Mouse (Mus musculus): ENCODE data around the gene Usp22. TPM values are rescaled to one million over a fixed set of nuclear protein-coding genes. Genes with fewer than 3 reads are reported as not detected.
"Not testable (repeated sequence)": the region's sequence is repeated elsewhere in the genome, so short reads cannot be mapped to it uniquely, and the experiment has no call there.

Gene Usp22
- polyA plus RNA-seq, 1 experiment from 2014 or later, result 182 TPM

GRCm38 (mm10) chr11:61142262-61142661 lies 32.6 kb downstream of the Usp22 start:
- WGBS, result 64% methylated on average over 3 of the region's 3 CpGs
- Histone ChIP-seq H3K9ac (ENCODE audit: low read depth, low read length) (no peak overlapping the region), H3K9me3 (ENCODE audit: control insufficient read depth, low read length) (no peaks in the 10 kb centered on the region), H3K4me1 (ENCODE audit: control insufficient read depth, insufficient read depth, low read length) (no peaks in the 10 kb centered on the region), H3K27ac (ENCODE audit: low read depth, low read length) (no peak overlapping the region), H3K27me3 (ENCODE audit: control insufficient read depth, insufficient read depth, low read length) (peaks cover 3% of the 10 kb centered on the region; the same call in 1 of the 2 replicates), H3K4me2 (replicated peaks; ENCODE audit: low read depth, low read length) (no peak overlapping the region), H3K4me3 (ENCODE audit: low read length) (no peak overlapping the region), H3K36me3 (ENCODE audit: control insufficient read depth, insufficient read depth, low read length) (no peaks in the 10 kb centered on the region)
- ATAC-seq (ENCODE audit: low FRiP score, low TSS enrichment), result no peak

GRCm38 (mm10) chr11:61141693-61142092 lies 33.2 kb downstream of the Usp22 start:
- no peak overlapping the region for H3K27ac ChIP-seq (ENCODE audit: low read depth, low read length)
- 70% methylated on average over 2 of the region's 2 CpGs for WGBS
- no peak overlapping the region for H3K4me2 ChIP-seq (replicated peaks; ENCODE audit: low read depth, low read length)
- ATAC-seq (ENCODE audit: low FRiP score, low TSS enrichment), result no peak
- no peaks in the 10 kb centered on the region for H3K9me3 ChIP-seq (ENCODE audit: control insufficient read depth, low read length)
- H3K27me3 ChIP-seq (ENCODE audit: control insufficient read depth, insufficient read depth, low read length), result peaks cover 3% of the 10 kb centered on the region; the same call in 1 of the 2 replicates
- no peaks in the 10 kb centered on the region for H3K36me3 ChIP-seq (ENCODE audit: control insufficient read depth, insufficient read depth, low read length)
- no peaks in the 10 kb centered on the region for H3K4me1 ChIP-seq (ENCODE audit: control insufficient read depth, insufficient read depth, low read length)
- no peak overlapping the region for H3K4me3 ChIP-seq (ENCODE audit: low read length)
- H3K9ac ChIP-seq (ENCODE audit: low read depth, low read length), result no peak overlapping the region

GRCm38 (mm10) chr11:61132943-61133342 lies 41.9 kb downstream of the Usp22 start:
- no peak for ATAC-seq (ENCODE audit: low FRiP score, low TSS enrichment)

GRCm38 (mm10) chr11:61130646-61131045 lies 44.2 kb downstream of the Usp22 start:
- not testable (repeated sequence) for H3K4me2 ChIP-seq (replicated peaks; ENCODE audit: low read depth, low read length); H3K27ac ChIP-seq (ENCODE audit: low read depth, low read length); H3K9ac ChIP-seq (ENCODE audit: low read depth, low read length); H3K27me3 ChIP-seq (ENCODE audit: control insufficient read depth, insufficient read depth, low read length); H3K36me3 ChIP-seq (ENCODE audit: control insufficient read depth, insufficient read depth, low read length); H3K9me3 ChIP-seq (ENCODE audit: control insufficient read depth, low read length); ATAC-seq (ENCODE audit: low FRiP score, low TSS enrichment); H3K4me1 ChIP-seq (ENCODE audit: control insufficient read depth, insufficient read depth, low read length); H3K4me3 ChIP-seq (ENCODE audit: low read length)
- WGBS, result 92% methylated on average over 4 of the region's 4 CpGs

More at GRCm38 (mm10) chr11:61132943-61133342, 41.9 kb downstream of the Usp22 start:
- no peaks in the 10 kb centered on the region for H3K4me1 ChIP-seq (ENCODE audit: control insufficient read depth, insufficient read depth, low read length)
- H3K4me2 ChIP-seq (replicated peaks; ENCODE audit: low read depth, low read length), result no peak overlapping the region
- H3K36me3 ChIP-seq (ENCODE audit: control insufficient read depth, insufficient read depth, low read length), result no peaks in the 10 kb centered on the region
- H3K9ac ChIP-seq (ENCODE audit: low read depth, low read length), result no peak overlapping the region
- no peak overlapping the region for H3K4me3 ChIP-seq (ENCODE audit: low read length)
- 85% methylated on average over 2 of the region's 2 CpGs for WGBS
- H3K27ac ChIP-seq (ENCODE audit: low read depth, low read length), result no peak overlapping the region
- no peaks in the 10 kb centered on the region for H3K27me3 ChIP-seq (ENCODE audit: control insufficient read depth, insufficient read depth, low read length)
- no peaks in the 10 kb centered on the region for H3K9me3 ChIP-seq (ENCODE audit: control insufficient read depth, low read length)

- H3K36me3 ChIP-seq (ENCODE audit: control insufficient read depth, insufficient read depth, low read length), result no peaks in the 10 kb centered on the region
- no peaks in the 10 kb centered on the region for H3K9me3 ChIP-seq (ENCODE audit: control insufficient read depth, low read length)
- no peak overlapping the region for H3K27ac ChIP-seq (ENCODE audit: low read depth, low read length)
- no peaks in the 10 kb centered on the region for H3K4me1 ChIP-seq (ENCODE audit: control insufficient read depth, insufficient read depth, low read length)
- H3K27me3 ChIP-seq (ENCODE audit: control insufficient read depth, insufficient read depth, low read length), result no peaks in the 10 kb centered on the region
- H3K4me3 ChIP-seq (ENCODE audit: low read length), result no peak overlapping the region
- ATAC-seq (ENCODE audit: low FRiP score, low TSS enrichment), result no peak
- H3K4me2 ChIP-seq (replicated peaks; ENCODE audit: low read depth, low read length), result no peak overlapping the region
- 47% methylated on average over 10 of the region's 10 CpGs for whole genome bisulfite sequencing
- H3K9ac ChIP-seq (ENCODE audit: low read depth, low read length), result no peak overlapping the region
These were observed 45.5 kb downstream of the Usp22 start for GRCm38 (mm10) chr11:61129305-61129704.

- H3K4me3 ChIP-seq (ENCODE audit: low read length), result no peak overlapping the region
- no peak overlapping the region for H3K9ac ChIP-seq (ENCODE audit: low read depth, low read length)
- no peaks in the 10 kb centered on the region for H3K27me3 ChIP-seq (ENCODE audit: control insufficient read depth, insufficient read depth, low read length)
- no peaks in the 10 kb centered on the region for H3K4me1 ChIP-seq (ENCODE audit: control insufficient read depth, insufficient read depth, low read length)
- H3K27ac ChIP-seq (ENCODE audit: low read depth, low read length), result no peak overlapping the region
- no peak for ATAC-seq (ENCODE audit: low FRiP score, low TSS enrichment)
- no peak overlapping the region for H3K4me2 ChIP-seq (replicated peaks; ENCODE audit: low read depth, low read length)
- H3K36me3 ChIP-seq (ENCODE audit: control insufficient read depth, insufficient read depth, low read length), result no peaks in the 10 kb centered on the region
- 96% methylated on average over 8 of the region's 8 CpGs for WGBS
- no peaks in the 10 kb centered on the region for H3K9me3 ChIP-seq (ENCODE audit: control insufficient read depth, low read length)
These were observed 47.3 kb downstream of the Usp22 start for GRCm38 (mm10) chr11:61127421-61128055.

GRCm38 (mm10) chr11:61126606-61127355 lies 48.1 kb downstream of the Usp22 start, which contains the start of gene Tnfrsf13b:
Tnfrsf13b (plus strand) TSS chr11:61126755.
- no peak within 1 kb of the TSS for H3K4me2 ChIP-seq (replicated peaks; ENCODE audit: low read depth, low read length)
- no peaks in the 10 kb centered on the region for H3K4me1 ChIP-seq (ENCODE audit: control insufficient read depth, insufficient read depth, low read length)
- H3K9ac ChIP-seq (ENCODE audit: low read depth, low read length), result no peak within 1 kb of the TSS
- no peak within 1 kb of the TSS for H3K4me3 ChIP-seq (ENCODE audit: low read length)
- no peaks in the 10 kb centered on the region for H3K9me3 ChIP-seq (ENCODE audit: control insufficient read depth, low read length)
- no peaks in the 10 kb centered on the region for H3K27me3 ChIP-seq (ENCODE audit: control insufficient read depth, insufficient read depth, low read length)
- H3K36me3 ChIP-seq (ENCODE audit: control insufficient read depth, insufficient read depth, low read length), result no peaks in the 10 kb centered on the region
- ATAC-seq (ENCODE audit: low FRiP score, low TSS enrichment), result no peak
- 86% methylated on average over 23 of the region's 23 CpGs for WGBS
- no peak within 1 kb of the TSS for H3K27ac ChIP-seq (ENCODE audit: low read depth, low read length)

- H3K36me3 ChIP-seq (ENCODE audit: control insufficient read depth, insufficient read depth, low read length), result no peaks in the 10 kb centered on the region
- H3K4me2 ChIP-seq (replicated peaks; ENCODE audit: low read depth, low read length), result no peak overlapping the region
- WGBS, result 89% methylated on average over 5 of the region's 5 CpGs
- no peaks in the 10 kb centered on the region for H3K4me1 ChIP-seq (ENCODE audit: control insufficient read depth, insufficient read depth, low read length)
- no peak overlapping the region for H3K4me3 ChIP-seq (ENCODE audit: low read length)
- ATAC-seq (ENCODE audit: low FRiP score, low TSS enrichment), result no peak
- no peaks in the 10 kb centered on the region for H3K9me3 ChIP-seq (ENCODE audit: control insufficient read depth, low read length)
- H3K9ac ChIP-seq (ENCODE audit: low read depth, low read length), result no peak overlapping the region
- no peaks in the 10 kb centered on the region for H3K27me3 ChIP-seq (ENCODE audit: control insufficient read depth, insufficient read depth, low read length)
- no peak overlapping the region for H3K27ac ChIP-seq (ENCODE audit: low read depth, low read length)
These were observed 48.9 kb downstream of the Usp22 start for GRCm38 (mm10) chr11:61125970-61126369.

- no peak overlapping the region for H3K4me3 ChIP-seq (ENCODE audit: low read length)
- H3K27me3 ChIP-seq (ENCODE audit: control insufficient read depth, insufficient read depth, low read length), result no peaks in the 10 kb centered on the region
- WGBS, result 70% methylated on average over 3 of the region's 3 CpGs
- H3K4me1 ChIP-seq (ENCODE audit: control insufficient read depth, insufficient read depth, low read length), result no peaks in the 10 kb centered on the region
- H3K4me2 ChIP-seq (replicated peaks; ENCODE audit: low read depth, low read length), result no peak overlapping the region
- no peak overlapping the region for H3K9ac ChIP-seq (ENCODE audit: low read depth, low read length)
- H3K9me3 ChIP-seq (ENCODE audit: control insufficient read depth, low read length), result no peaks in the 10 kb centered on the region
- ATAC-seq (ENCODE audit: low FRiP score, low TSS enrichment), result no peak
- no peak overlapping the region for H3K27ac ChIP-seq (ENCODE audit: low read depth, low read length)
- H3K36me3 ChIP-seq (ENCODE audit: control insufficient read depth, insufficient read depth, low read length), result no peaks in the 10 kb centered on the region
These were observed 51.0 kb downstream of the Usp22 start for GRCm38 (mm10) chr11:61123886-61124285.

Measured in kidney, embryonic 14.5 days (tissue).